Mouse (Mus musculus) lung, adult 18-20 months (tissue): ENCODE data around the gene Zmiz1.

Experiments used
- DNase-seq, 2 experiments: peaks; one replicate each; pipeline ENCODE4 v3.0.0; 2022; ENCODE audit warnings: mixed read lengths in 2 of 2

The Zmiz1 gene

DNA sequence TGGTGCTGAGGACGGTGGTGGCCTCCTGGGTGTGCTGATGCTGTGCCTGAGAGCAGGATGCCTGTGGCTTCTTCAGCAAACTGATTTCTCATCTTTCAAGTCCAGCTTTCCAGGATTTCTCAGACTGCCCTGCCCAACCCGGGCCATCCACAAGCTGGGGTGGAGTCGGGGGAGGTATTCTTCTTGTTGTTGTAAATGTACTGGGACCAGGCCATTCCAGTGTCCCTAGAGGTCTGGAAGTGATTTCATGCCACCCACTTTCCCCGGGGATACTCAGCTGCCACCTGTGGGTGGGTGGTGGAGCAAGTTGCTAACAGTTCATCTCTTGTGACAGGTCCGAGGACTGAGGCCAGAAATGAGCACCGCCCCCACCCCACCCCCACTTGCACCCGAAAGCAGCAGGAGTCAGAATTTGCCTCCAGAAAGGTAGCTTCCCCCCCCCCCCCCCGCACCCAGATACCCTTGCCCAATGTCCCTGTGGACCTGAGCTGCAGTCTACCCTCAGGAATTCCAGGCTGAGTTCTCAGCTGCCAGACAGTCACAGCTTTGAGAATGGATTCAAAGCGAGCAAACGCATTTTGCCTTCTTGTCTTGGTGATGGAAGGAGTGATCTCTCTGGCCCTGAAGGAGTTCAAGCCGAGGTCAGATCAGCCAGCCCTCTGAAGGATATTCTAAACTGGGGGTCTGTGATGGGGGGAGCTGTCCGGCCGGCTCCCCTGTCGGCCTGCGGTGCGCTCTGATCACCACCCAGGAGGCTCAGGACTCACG is 2.1 kb upstream of the Zmiz1 start:
- no peak for DNase-seq

DNA sequence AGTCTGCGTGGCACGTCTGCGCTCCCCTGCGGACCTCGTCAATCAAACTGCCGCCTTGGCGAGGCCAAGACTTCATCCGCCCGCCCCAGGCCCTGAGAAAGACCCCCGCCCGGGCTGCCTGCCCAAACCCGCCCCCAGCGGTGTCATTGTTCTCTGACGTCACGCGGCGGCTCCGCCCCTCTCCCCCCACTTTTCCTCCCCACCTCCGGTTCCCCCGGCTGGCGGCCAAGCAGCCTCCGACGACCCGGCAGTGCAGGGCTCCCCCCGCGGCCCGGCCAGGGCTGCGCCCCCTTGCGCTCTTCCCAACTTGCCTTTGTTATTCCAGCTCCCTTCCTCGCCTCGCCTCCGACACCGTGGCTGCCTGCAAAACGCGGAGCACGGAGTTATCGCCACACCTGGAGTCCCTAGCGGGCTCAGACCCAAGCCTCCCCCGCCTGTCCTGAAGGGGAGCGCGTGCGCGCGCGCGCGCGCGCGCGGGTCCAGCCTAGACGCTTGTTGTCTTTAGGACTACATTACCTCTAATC is 1.5 kb upstream of the Zmiz1 start:
- peak; percentile 97 to 98 for DNase-seq

DNA sequence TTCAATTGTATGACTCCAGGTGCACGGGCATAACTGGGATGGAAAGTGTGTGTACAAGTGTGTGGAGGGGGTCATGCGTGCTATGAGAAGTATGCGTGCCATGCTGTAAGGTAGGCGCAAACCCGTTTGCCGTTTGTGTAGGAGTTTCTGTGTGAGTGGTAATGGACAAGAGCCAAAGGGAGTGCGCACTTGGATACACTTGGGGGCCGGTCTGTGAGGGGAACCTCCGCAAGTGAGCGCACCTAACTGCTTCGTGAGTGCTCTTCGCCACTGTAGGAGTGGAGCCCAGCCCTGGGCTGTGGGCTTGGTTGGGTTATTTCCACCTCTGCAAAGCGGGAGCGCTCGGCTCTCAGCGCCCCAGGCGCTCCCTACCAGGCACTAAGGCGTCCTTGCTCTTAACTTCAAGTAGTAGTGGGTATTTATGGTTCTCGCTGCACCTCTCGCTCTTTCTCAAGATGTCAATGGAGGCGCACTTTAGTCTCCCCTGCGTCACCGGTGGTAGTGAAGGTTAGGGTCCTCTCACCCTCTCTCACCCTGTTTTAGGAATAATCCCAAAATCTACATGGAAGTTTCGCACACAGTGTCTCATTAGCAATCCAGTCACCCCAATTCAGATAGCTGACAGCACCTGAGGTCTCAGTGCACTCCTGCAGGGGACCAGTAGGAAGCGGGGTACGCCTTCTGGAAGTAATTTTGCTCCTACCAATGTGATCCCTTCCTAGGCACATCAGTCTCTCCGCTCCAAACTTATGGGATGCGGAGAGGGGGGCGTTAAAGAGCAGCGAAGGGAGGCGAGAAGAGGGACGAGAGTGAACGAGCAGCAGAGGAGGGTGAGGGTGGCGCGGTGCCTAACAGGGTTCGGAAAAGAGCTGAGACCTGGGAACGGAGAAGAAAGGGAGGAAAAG is 622 bp upstream of the Zmiz1 start:
- no peak for DNase-seq

DNA sequence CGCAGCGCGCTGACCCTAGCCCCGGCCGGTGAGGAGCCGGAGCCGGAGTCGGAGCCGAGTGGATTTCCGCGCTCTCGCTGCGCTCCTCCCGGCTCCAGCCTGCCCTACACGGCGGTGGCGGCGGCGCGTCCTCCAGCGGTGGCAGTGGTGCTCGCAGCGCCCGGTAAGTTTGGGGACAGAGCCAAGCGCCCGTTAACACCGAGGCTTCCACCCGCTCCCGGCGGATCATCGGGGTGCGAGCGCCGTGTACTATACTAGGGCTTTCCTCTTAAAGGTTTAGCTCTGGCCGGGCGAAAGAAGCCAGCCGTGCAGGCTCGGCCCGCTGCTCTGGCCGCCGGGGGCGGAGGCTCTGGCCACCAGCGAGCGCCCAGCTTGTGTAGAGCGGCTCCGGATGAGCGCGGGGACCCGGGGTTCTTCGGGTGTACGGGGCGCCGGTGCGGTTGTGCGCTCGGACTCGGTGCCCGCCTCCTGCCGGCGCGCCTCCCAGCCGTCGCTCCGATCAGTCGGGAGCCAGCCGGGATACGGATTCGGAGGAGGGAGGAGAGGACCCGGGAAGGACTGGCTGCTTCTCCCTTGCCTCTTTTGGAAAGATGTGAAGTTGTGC is 511 bp downstream of the Zmiz1 start:
- DNase-seq = no peak

DNA sequence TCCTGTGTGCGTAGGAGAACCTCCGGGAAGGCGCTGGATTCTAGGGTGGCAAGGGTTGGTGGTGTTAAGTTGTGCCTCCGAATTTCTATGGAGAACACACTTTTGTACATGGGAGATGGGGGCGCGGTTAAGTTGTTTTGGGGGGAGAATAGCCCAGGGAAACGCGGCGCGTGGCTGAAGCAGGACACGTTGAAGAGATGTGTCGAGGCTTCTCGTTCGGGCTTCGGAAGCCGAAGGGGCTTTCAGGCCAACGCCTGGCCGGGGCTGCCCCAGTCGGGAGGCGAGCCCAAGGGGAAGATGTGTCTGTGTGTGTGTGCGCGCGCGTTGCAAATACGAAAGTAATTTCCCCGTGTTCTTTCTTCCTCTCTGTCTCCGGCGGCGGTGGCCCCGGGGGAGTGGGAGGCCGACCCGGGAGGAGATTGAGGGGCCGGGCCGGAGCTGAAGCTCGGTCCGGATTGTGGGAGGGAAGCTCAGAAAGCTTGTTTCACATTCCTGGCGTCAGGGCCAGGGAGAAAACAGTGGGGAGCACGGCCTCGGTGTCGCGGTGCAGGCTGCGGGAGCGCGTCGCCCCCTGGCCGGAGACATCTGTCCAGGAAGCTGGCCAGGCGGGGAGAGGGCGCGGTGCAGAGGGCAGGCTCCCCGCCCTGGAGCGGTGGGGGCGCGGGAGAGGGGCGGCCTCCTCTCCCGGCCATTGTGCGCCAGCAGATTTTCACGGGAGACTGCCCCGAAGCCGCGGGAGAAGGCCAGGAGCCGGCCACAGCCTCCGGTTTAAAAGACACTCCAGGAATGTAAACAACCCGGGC is 1.2 kb downstream of the Zmiz1 start:
- peak; percentile 68 to 76 for DNase-seq

DNA sequence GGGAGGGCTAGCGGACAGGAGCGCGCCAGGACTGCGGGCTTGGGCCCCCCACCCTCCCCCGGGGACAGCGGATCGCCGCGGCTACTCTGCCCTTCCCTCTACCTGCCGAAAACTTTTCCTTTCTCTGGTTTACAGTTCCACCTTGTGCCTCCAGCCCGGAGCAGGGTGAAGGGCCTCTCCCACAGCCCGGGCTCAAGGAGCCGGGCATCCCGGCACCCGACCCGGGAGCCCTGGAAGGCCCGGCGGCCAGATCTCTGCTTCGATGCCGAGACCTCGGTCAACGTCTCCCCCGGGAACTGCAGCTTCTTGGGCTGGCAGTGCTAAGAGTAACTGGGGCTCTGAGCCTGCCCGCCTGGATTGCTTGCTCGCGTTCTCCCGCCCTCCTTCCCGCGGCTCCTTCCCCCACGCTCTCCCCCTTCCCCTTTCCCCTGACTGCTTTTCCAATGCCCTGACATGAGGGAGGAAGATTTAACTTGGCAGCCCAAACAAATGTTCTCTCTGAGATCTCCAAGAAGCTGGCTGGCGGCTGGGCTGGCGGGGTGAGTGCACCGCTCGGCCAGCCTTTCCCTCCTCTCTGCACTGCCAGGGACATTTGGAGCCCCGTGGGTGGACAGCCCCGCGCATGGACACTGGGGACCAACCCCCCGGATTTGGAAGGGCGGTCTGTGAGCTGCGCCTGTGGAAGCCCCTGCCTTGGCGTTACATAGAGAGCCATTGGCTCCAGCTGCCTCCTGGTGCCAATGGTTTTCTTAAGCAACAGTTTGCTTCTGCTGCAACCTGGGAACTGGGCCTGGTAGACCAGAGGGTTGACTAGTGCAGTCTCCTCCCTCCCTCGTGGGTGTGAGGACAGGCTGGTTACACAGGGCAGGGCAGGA is 2.1 kb downstream of the Zmiz1 start:
- peak; percentile 87 to 90 for DNase-seq

DNA sequence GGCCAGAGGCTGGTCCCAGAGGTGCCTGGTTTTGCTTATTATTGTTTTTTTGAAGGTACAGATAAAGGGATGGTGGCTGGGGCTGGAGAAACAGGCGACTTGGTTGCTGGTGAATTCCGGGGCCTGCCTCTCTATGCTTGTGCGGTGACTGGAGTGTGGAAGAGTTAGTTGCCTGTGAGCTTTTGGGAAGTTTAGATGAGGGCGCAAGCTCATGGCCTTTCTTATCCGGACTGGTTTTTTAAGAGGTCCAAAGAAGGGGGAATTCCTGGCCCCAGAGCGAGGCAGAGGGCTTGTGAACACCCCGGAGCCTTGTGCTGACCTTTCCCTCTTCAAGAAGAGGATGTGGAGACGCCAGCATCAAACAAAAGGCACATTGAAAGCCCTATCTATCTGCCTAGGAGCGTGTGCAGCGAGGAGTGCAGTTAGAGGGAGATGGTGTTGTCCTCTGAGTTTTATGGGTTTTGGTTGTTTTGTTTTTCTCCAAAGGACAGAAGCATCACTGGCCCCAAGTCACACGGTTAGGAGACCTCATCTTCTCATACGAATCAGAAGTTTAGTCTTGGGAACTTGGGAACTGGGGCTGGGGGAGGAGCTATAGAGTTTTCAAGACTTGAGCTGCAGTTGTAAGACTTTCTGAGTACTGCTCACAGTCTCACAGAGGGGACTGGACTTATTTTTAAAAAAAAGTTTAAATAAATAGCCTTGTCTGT is 2.8 kb downstream of the Zmiz1 start:
- DNase-seq = no peak

DNA sequence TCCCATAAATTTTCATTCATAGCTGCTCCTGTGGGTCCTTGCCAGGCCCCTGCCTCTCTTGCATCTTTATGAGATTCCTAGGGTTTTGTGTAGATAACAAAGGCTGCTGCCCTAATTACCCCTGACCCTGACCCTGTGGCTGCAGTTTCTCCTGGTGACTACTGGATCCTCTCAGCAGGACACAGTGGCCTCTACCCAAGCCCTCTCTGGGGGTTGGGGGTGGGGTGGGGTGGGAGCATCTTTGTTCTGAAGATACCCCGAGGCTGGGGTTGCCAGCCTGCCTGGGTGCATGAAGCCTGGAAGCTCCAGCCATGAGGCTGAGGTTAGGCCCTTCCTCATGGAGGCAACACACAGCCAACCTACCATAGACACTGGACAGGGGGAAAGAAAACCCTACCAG is 4.0 kb downstream of the Zmiz1 start:
- no peak for DNase-seq

DNA sequence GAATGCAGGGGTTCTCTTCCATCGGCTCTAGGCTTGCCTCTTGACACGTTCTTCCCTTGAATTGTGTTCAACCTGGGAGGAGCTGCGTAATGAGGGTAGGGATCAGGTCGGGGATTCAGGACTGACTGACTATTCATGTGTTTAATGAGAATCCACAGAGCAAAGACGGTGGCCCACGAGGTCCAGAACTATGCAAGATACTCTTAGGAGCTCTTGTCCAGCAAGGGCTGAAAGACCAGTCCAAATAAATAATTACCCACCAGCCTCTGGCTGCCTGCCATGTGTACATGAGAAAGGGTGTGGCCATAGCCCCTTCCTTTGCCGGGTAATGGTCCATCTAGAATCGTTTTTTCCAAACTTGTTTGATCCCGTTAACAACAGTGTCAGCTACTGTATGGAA is 4.9 kb downstream of the Zmiz1 start:
- peak in 1 of 2 experiments; percentile 69 for DNase-seq

DNA sequence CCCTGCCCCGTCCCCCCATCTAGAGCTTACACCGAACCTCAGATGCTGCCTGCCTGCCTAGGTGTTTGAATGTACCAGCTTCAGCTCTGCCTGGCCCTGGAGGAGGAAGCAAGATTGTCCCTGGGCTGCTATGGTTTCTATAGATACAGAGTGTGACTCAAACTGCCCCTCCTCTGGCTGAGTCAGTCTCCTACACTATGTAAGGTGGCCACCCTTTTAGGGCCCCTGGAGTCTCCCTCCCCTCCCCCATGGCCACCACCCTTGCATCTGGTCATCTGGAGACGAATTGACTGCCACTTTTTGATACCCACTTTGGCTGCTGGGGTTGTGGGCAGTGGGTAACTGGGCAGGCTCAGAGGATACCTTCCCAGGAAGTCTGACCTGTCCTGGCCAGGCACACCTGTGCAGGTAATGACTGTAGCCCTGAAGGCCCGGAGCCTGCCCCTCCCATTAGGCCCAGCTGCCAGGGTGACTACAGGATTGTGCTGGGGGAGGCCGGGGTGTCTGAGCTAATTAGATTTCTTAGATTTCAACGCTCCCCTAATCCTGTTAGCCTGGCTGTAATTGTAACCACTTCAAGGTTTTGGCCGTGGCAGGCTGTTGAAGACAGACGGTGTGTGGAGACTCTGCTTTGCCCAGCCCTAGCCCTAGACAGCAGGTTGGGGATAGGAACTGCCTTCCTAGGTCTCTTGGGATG is 5.8 kb downstream of the Zmiz1 start:
- DNase-seq = no peak

DNA sequence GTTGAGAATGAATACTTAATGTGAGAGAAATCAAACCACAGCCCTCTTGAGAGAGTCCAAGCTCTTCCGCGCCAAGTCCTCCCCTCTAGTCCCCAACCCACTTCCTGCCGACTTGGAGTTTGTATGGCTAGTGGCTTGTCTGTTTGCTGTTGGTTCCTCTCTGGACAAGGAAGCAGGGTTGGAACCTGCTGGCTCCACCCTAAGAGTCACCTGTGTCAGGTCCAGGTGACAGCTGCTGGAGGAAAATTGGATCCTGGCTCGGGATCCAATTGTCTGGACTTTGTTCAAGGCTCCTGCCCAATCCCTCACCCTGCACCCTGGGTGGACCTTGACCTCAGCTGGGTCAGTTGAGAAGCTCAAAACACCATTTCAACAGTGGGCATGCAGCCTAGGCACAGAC is 7.4 kb downstream of the Zmiz1 start:
- peak in 1 of 2 experiments; percentile 72 for DNase-seq

DNA sequence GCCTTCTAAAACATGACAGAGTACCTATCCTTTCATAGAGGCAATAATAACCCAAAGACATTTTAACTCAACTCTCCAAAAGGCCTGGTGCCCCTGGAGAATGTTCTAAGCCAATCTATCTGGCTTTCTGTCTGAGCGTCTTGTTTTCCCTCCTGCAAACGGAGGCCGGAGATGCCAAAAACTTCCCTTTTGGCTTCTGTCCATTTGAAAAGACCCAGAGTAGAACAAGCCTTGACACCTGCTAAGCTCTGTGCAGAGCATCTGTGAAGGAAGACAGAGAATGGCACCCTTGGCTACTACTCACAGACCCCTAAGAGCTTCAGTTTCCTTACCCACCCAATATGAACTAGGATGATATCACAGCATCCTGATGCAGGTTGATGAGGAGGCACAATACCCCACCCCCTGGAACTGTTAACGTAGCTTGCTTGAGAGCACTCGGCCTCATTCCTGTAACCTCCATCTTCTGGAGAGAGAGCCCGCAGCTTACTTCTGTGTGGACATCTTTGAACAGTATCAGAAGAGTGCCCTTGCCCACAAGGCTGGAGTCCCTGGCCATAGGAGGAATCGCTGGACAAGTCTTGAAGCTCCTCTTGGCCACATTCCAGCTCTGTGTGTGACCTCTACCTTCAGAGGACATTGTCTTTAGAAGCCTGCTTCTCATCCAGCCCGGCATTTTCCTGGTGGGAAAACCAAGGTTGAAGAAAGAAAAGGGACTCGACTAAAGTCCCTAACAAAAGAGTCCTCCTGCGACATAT is 9.1 kb downstream of the Zmiz1 start:
- DNase-seq = no peak

DNA sequence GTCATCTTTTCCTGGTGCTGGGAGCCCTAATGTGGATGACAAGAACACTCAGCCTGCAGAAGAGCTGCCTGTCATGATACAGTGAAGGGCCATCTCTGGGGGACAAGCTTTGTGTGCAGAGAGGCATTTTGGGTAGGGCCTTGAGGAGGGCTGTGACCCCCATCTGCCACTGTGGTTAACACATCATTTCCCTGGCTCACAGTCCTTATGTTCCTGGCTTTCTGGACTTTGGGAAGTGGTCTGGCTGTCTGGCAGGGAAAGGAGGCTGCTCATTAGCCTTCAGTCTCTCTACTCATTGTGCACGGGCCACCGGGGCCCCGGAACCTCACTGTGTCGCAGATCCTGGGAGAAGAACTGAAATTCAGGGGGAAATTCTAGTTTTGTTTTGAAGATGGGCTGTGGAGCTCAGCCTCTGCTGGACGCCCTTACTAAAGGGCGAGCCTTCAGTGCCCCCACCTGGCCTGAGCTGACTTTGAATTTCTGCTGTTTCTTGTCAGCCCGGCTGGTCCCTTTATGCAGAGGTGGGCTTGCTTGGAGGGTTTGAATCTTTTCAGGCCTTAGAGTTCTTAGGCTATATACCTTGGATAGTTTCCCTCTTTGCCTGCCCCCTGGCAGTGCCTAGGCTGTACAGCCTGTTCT is 10.0 kb downstream of the Zmiz1 start:
- no peak for DNase-seq

DNA sequence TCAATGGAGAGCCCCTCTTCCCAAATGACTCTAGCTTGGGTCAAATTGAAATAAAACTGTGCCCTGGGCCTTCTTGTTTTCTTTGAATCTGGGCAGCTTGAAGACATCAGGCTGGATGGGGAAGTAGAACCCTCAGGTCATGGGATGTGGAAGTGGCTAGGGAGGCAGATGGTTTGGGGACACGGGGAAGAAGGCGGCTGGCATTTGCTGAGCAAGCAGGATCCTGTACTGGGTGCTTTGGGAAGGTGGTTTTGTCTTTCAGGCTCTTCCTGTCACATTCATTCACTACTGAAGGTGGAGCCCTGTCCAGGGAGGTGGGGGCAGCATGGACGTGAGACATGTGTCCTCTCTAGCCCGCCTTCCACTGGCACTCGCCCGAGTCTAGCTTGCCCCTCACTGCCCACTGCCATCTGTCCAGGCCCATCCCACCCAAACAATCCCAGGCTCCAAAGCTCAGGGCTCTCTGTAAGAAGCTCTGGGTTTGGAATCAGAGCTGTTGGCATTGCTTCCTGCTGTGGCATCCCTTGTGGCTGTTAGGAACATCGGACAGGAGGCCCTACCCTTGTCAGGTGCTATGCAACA is 11.3 kb downstream of the Zmiz1 start:
- no peak for DNase-seq

DNA sequence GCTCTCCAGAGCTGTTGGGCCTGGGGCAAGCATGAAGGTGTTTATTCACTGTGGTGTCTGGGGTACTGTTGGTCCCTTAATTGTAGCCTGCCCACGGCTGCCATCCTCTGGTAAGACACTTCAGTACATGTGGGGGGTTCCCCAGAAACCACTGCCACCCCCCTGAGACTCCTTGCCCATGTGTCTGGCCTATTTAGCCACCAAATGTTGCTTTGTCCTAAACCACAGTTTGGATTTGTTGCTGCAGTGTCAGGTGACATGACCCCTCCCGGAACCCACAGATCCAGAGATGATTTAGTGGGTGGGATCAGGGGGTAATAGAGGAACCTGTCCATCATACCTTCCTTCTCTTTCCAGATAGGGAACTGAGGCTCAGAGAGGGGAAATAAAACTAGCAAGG is 12.1 kb downstream of the Zmiz1 start:
- no peak for DNase-seq

DNA sequence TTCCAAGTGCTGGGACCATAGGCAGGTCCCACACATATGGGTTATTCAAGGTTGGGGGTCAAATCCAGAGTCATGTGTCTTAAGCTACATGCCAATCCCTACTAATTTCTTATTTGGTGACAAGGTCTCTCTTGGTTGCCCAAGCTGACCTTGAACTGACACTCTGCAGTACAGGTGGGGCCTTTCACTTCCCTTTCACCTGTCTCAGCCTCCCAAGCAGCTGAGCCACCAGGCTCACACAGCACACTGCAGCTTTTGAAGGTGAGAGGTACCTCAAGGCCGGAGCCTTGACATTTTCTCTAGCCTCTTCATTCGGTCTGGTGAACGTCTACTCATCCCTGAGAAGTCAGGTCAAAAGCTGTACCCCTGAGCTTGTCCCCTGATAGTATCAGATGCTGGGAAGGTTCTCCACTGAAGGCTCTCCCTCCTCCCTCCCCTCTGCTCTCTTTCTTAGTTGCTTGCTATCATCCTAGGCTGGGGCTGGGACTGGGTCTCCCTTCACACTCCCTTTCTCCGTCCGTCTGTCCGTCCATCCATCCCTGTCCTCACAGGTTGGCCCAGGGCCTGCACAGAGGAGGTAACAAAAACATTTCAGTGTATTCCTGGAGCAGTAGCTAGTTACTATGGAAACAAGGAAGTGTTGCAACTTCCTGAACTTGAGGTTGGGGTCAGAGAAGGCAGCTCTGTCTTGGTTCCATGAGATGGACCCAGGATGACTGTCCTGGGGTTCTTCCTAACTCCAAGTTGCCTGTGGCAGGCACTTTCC is 13.3 kb downstream of the Zmiz1 start:
- DNase-seq = peak; percentile 57 to 75

DNA sequence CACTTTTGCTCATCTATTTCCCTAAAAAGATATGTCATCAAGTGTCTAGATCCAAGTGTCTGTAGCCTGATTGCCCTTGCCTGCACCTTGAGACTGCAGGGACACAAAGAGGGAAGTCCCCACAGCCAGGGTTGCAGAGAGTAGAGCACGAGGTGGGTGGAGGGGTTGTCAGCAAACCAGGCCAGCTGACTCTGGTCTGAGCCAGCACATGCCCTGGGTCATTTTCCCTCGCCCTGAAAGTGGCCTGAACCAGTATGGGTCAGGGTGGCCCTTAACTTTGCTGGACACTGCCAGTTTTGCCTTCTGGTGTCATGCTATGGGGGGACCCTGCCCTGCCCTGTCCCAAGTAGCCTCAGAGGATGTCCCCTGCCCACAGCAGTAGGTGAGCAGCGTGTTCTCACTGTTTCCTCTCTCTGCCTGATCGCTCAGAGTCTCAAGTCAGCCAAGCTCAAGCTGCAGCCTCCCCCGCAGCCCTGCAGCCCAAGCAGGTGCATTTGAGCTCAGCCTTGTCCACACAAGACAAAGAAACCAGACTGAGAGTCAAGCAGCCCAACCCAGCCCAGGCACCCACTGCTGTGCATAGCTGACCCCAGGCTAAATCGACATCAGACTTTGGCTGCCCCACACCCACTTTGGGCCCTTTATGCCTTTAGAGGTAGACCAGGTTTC is 14.1 kb downstream of the Zmiz1 start:
- peak; percentile 64 to 68 for DNase-seq
